Mouse (Mus musculus) left cerebral cortex, postnatal 4 days (tissue): ENCODE results near the gene Krtap6-2. TPM values are rescaled to one million over a fixed set of nuclear protein-coding genes. Genes with fewer than 3 reads are reported as not detected.

Experiments used
- DNase-seq: peaks from one replicate; pipeline ENCODE4 v3.0.0-alpha.2; 2022
- intact Hi-C: fragments of 180-260 bp; cut with DNase I; formaldehyde crosslinking; loops from one replicate; pipeline ENCODE4 v1.15.1; 2025
- total RNA-seq, 2 experiments: library from RNA; stranded (reverse); gene quantifications; 2 replicates each; pipeline ENCODE4 v1.2.3; 2021

Krtap6-2 gene
- total RNA-seq = not detected

GRCm38 (mm10) chr16:89420011-89420410, at the start of gene Krtap6-2:
TSS of gene Krtap6-2 (minus strand) at chr16:89420111.
- no peak for DNase-seq
- intact Hi-C loops = no loop called here

GRCm38 (mm10) chr16:89461189-89461588, 41.3 kb upstream of the Krtap6-2 start:
- intact Hi-C loops = no loop called here
- no peak for DNase-seq

GRCm38 (mm10) chr16:89429586-89429985, 9.7 kb upstream of the Krtap6-2 start:
- peak; percentile 10 for DNase-seq
- intact Hi-C loops = no loop called here

GRCm38 (mm10) chr16:89425310-89425709, 5.4 kb upstream of the Krtap6-2 start:
- intact Hi-C loops = no loop called here
- DNase-seq = no peak

- no peak for DNase-seq
- intact Hi-C loops = no loop called here
Observed at GRCm38 (mm10) chr16:89416311-89416710, 3.6 kb downstream of the Krtap6-2 start.

GRCm38 (mm10) chr16:89410345-89411068, 9.4 kb downstream of the Krtap6-2 start:
- DNase-seq = no peak
- intact Hi-C loops = no loop called here

GRCm38 (mm10) chr16:89403768-89404167, 16.1 kb downstream of the Krtap6-2 start, which contains the start of gene Krtap21-1:
TSS of gene Krtap21-1 (minus strand) at chr16:89403868.
- intact Hi-C loops = no loop called here
- no peak for DNase-seq

- intact Hi-C loops = no loop called here
- no peak for DNase-seq
Observed at GRCm38 (mm10) chr16:89372734-89373461, 47.0 kb downstream of the Krtap6-2 start.

Other genes with a start within 250 kb of the Krtap6-2 start
- not detected for gene 1110057P08Rik, start 245.4 kb downstream of the Krtap6-2 start, total RNA-seq
- gene Krtap20-2, start 214.2 kb downstream of the Krtap6-2 start, total RNA-seq = not detected
- gene Krtap21-1, start 16.2 kb downstream of the Krtap6-2 start, total RNA-seq = not detected
- gene Krtap8-1, start 67.8 kb upstream of the Krtap6-2 start, total RNA-seq = not detected
- gene Krtap7-1, start 88.2 kb upstream of the Krtap6-2 start, total RNA-seq = not detected
- gene Krtap11-1, start 151.1 kb upstream of the Krtap6-2 start, total RNA-seq = not detected